Mouse (Mus musculus) stomach, postnatal 0 days (tissue): ENCODE data around the gene Bmp5.

Experiments used
- CTCF ChIP-seq: IDR thresholded peaks from 2 replicates; pipeline ENCODE4 v1.5.1; 2016; ENCODE audit warnings: antibody characterized with exemption, low read depth, mild to moderate bottlenecking, moderate library complexity
- EP300 ChIP-seq: optimal IDR thresholded peaks from 2 replicates; pipeline ENCODE3; 2016; ENCODE audit warnings: antibody characterized with exemption

DNA sequence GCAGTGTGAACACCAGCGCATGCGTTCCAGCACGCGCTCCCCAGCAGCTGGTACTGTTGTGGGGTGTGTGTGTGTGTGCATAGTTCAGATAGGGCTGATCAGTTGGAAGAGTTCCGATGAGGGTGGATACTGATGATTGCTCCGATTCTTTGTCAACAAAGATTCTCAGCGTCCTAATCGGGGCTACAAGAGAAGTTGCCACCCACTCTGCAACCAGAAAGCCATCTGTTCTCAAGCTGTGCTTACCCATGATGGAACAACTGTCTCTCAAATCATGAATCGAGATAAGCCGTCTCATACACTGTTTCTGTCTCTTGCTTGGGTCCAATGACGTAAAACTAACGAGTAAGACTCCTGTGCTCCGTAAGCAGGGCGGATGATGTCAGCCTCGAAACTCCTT lies 12.0 kb downstream of the Bmp5 start:
- TF ChIP-seq EP300 (no peak), CTCF (no peak)
